In the genomic region with DNA sequence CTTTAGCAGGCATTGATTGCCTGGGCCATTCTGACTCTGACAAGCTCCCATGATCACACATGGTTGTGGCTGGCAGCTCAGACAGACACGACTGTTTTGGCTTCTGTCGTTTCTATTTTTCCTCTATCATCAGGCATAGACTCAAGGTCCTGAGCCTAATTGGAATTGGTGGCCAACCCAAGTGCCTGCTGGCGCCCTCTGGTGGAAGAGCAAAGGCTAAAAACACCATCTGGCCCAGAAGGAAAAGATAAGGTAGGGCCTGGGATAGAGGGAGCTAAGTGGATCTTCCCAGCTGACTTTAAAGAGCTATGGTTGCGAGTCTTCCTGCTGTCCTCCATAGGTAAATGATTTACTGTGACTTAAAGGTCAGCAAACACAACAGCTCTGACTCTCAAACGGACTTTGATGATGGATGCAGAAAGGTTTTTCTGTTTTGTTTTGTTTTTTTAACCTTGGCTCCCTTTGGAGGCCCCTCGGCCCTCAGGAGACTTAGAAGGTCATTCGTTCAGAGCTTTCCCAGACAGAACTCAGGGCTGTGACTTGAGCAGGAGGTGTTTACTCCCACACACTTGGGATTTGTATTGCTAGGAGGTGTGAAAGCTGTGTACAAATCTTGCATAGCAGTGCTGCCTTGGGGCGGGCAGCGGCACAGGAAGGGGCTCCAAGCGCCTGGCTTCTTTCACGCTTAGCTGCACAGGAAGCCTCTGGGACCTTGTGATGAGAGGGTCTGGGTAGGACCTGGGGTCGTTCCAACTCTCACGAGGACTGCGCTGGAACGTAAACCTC, we compare ENCODE assay signal across 8 mouse cellular contexts. TPM values are rescaled to one million over a fixed set of nuclear protein-coding genes. Genes with fewer than 3 reads are reported as not detected.
DNase-seq lines count a peak whose midpoint lies in the region; ATAC-seq and TF ChIP-seq lines count a peak whose summit lies in the region.
"Had no signal": no experiment of that assay in that cellular context is flagged by ENCODE, and none has a peak within 500 bp of the region (broad histone marks: within the 10 kb centered on the region; RNA-seq: fewer than 3 reads in every experiment).

No protein-coding gene starts in this region.

- DNase-seq in ES-CJ7 (ENCODE audit: low read depth, low spot score) = peak; percentile 75
- peak; percentile 75 to 90 for DNase-seq in adrenal gland, adult (ENCODE audit: inconsistent age in 2 of 2, low spot score in 1 of 2)
- DNase-seq in kidney, postnatal 36 days = peak; percentile 70 to 90
- peak; percentile 33 to 68 for DNase-seq in spleen, adult 18-20 months

- H3K4me3 ChIP-seq in cortical plate, adult 2 months (ENCODE audit: insufficient read depth, low read length) = no peak overlapping the region
- H3K4me3 ChIP-seq in heart, embryonic 13.5 days = no peak overlapping the region
- no peak overlapping the region for H3K4me3 ChIP-seq in liver, embryonic 16.5 days (ENCODE audit: low read depth, low read length)
- H3K4me3 ChIP-seq: hindbrain, embryonic 15.5 days had no signal

- 38% methylated on average over 15 of the region's 15 CpGs for WGBS in heart, embryonic 13.5 days
- 28% methylated on average over 15 of the region's 15 CpGs for WGBS in liver, embryonic 16.5 days (ENCODE audit: insufficient replicate concordance)

- H3K4me2 ChIP-seq in heart, embryonic 13.5 days = no peak overlapping the region
- H3K4me2 ChIP-seq in liver, embryonic 16.5 days (ENCODE audit: low read depth, low read length) = no peak overlapping the region
- H3K4me2 ChIP-seq: hindbrain, embryonic 15.5 days had no signal

- H3K4me1 ChIP-seq in cortical plate, adult 2 months (ENCODE audit: control insufficient read depth, insufficient read depth, low read length) = no peaks in the 10 kb centered on the region
- peaks cover 10% of the 10 kb centered on the region for H3K4me1 ChIP-seq in heart, embryonic 13.5 days
- H3K4me1 ChIP-seq in liver, embryonic 16.5 days (ENCODE audit: control insufficient read depth, low read depth, low read length) = no peaks in the 10 kb centered on the region
- H3K4me1 ChIP-seq: hindbrain, embryonic 15.5 days had no signal

- no peaks in the 10 kb centered on the region for H3K9me3 ChIP-seq in heart, embryonic 13.5 days
- H3K9me3 ChIP-seq in liver, embryonic 16.5 days (replicated peaks; ENCODE audit: control insufficient read depth, low read length) = no peaks in the 10 kb centered on the region
- H3K9me3 ChIP-seq: hindbrain, embryonic 15.5 days had no signal

- H3K27me3 ChIP-seq in heart, embryonic 13.5 days (replicated peaks) = no peaks in the 10 kb centered on the region
- H3K27me3 ChIP-seq in liver, embryonic 16.5 days (ENCODE audit: control insufficient read depth, insufficient read depth, low read depth, low read length) = no peaks in the 10 kb centered on the region
- H3K27me3 ChIP-seq: hindbrain, embryonic 15.5 days had no signal

- peak; percentile 67 for TF ChIP-seq CTCF in cortical plate, adult 2 months (IDR thresholded peaks at IDR 0.05; ENCODE audit: extremely low read depth, insufficient read depth, low read length)

- TF ChIP-seq POLR2A in cortical plate, adult 2 months (IDR thresholded peaks at IDR 0.05; ENCODE audit: extremely low read depth, insufficient read depth, low read length) = no peak

- 0 out of 2 replicates have a peak, but pooled peaks have one; percentile 42 for ATAC-seq in heart, embryonic 13.5 days (ENCODE audit: extremely low read depth, insufficient number of reproducible peaks, low FRiP score, low TSS enrichment)
- peak; percentile 83 for ATAC-seq in liver, embryonic 16.5 days (ENCODE audit: low read depth)

- no peaks in the 10 kb centered on the region for H3K36me3 ChIP-seq in heart, embryonic 13.5 days
- no peaks in the 10 kb centered on the region for H3K36me3 ChIP-seq in liver, embryonic 16.5 days (ENCODE audit: control insufficient read depth, insufficient read depth)
- H3K36me3 ChIP-seq: hindbrain, embryonic 15.5 days had no signal

- no peak overlapping the region for H3K9ac ChIP-seq in heart, embryonic 13.5 days
- H3K9ac ChIP-seq in liver, embryonic 16.5 days (ENCODE audit: low read depth, low read length) = 0 out of 2 replicates have a peak overlapping the region, but pooled peaks have one; percentile 21
- H3K9ac ChIP-seq: hindbrain, embryonic 15.5 days had no signal

- no peak overlapping the region for H3K27ac ChIP-seq in cortical plate, adult 2 months (ENCODE audit: insufficient read depth, low read length)
- H3K27ac ChIP-seq in heart, embryonic 13.5 days (replicated peaks) = peak overlapping the region; percentile 65
- peak overlapping the region; percentile 38; the same call in 1 of the 2 replicates for H3K27ac ChIP-seq in liver, embryonic 16.5 days (ENCODE audit: low read length)
- H3K27ac ChIP-seq: hindbrain, embryonic 15.5 days had no signal

RNA-seq across cellular contexts. Expression of a gene that starts 22.4 kb away (rescaled TPM):
- polyA plus RNA-seq in cortical plate, adult 2 months (2012; rRNA removed) = 0.93 and 1.2 TPM in 2 replicates
- 4.3 and 4.4 TPM in 2 replicates for polyA plus RNA-seq in heart, embryonic 13.5 days (2015; fragmentation: Nextera tagmentation; extraction: Ambion mirVana)
- 1.4 and 2.0 TPM in 2 replicates for polyA plus RNA-seq in liver, embryonic 16.5 days (2015; fragmentation: Nextera tagmentation; extraction: Ambion mirVana)
